Mouse (Mus musculus): ENCODE measurements at regions not wholly inside any gene's neighbourhood (a gene's known extent, or its start where the extent isn't known, plus 50 kb on each side); places are given as distances from the start of the nearest gene placed in this dataset.
A peak's percentile ranks its signal among the peaks of the same experiment; 100 is the strongest.

DNA sequence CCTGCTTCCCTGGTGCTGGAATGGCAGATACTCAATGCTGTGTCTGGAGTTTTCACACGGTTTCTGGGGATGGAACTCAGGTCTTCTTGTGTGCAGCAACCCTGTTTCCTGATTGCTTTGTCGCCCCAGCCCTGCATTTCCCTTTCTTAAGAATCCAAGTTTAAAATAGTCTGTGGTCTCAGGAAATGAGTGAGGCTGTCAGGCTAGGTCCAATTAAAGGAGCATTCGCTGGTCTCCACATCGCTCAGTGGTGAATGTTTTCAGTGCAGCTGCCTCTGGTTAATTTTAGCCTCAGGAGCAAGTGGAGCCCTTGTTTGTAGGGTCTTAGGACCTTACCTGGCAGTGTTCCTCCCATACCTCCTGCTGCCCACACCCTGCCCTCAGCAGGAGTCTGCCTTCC lies 103.4 kb upstream of the Eef2kmt start:
- H3K9ac ChIP-seq = no peak overlapping the region
- H3K9me3 ChIP-seq = no peaks in the 10 kb centered on the region
- H3K27me3 ChIP-seq = no peaks in the 10 kb centered on the region
- no peak overlapping the region for H3K4me2 ChIP-seq (replicated peaks)
- no peaks in the 10 kb centered on the region for H3K4me1 ChIP-seq
- H3K27ac ChIP-seq = no peak overlapping the region
- no peaks in the 10 kb centered on the region for H3K36me3 ChIP-seq
- no peak for ATAC-seq (ENCODE audit: low FRiP score, low read depth)
- no peak overlapping the region for H3K4me3 ChIP-seq
- WGBS = 76% methylated on average over 4 of the region's 4 CpGs

GRCm38 (mm10) chr16:5353881-5354280 lies 98.1 kb upstream of the Eef2kmt start:
- Histone ChIP-seq H3K27me3 (peaks cover 4% of the 10 kb centered on the region; the same call in 1 of the 2 replicates), H3K9ac (no peak overlapping the region), H3K36me3 (no peaks in the 10 kb centered on the region), H3K27ac (no peak overlapping the region), H3K9me3 (no peaks in the 10 kb centered on the region), H3K4me2 (replicated peaks) (no peak overlapping the region), H3K4me1 (0 out of 2 replicates have a peak, but pooled peaks cover 6% of the 10 kb centered on the region), H3K4me3 (no peak overlapping the region)
- WGBS = 68% methylated on average over 2 of the region's 2 CpGs
- ATAC-seq (ENCODE audit: low FRiP score, low read depth) = no peak

DNA sequence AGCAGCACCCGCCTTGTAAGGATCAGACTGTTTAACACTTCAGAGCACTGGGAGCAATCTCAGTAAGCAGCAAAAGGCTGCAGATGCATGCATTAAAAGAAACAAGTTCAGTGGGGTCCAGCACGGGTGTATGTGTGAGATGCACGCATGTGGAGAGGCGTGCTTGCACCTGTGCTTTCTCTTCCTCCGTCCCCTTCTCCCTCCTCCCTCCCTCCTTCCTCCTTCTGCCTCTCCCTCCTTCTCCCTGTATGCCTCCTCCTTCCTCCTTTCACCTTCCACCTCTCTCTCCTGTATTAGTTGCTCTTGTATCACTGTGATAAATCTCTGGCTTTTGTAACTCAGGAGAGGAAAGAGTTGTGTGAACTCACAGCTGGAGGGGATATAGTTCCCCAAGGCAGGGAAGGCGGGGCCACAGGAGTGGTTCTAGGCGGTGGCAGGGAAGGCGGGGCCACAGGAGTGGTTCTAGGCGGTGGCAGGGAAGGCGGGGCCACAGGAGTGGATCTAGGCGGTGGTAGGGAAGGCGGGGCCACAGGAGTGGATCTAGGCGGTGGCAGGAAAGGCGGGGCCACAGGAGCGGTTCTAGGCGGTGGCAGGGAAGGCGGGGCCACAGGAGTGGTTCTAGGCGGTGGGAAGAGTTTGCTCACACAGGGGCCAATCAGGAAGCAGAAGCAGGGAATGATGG lies 96.2 kb upstream of the Eef2kmt start:
- peak overlapping the region; percentile 49 for H3K4me2 ChIP-seq (replicated peaks)
- peak; percentile 68 for ATAC-seq (ENCODE audit: low FRiP score, low read depth)
- H3K4me1 ChIP-seq = 0 out of 2 replicates have a peak, but pooled peaks cover 6% of the 10 kb centered on the region

DNA sequence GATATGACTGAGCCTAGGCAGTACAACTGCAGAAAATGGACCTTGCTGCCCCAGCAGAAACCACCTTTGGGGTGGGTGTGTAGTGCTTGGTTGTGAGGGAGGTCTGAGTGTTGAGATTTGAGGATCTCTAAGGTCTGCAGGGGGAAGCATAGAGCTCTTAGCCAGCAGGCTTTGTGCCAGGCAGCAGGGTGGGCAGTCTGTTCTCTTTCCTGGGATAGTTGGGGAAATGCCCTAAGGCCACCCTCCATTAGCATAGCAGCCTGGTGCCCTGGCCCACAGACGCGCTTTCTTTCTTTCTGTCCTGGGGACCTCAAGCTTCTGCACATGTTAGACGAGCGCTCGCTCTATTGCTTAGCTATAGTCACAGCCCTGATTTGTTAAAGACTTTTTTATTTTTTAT lies 91.4 kb upstream of the Eef2kmt start:
- H3K27me3 ChIP-seq = peaks cover 4% of the 10 kb centered on the region; the same call in 1 of the 2 replicates
- no peak overlapping the region for H3K4me3 ChIP-seq
- no peak overlapping the region for H3K9ac ChIP-seq
- no peak overlapping the region for H3K27ac ChIP-seq
- H3K4me1 ChIP-seq = 0 out of 2 replicates have a peak, but pooled peaks cover 2% of the 10 kb centered on the region
- 78% methylated on average over 5 of the region's 5 CpGs for WGBS
- H3K36me3 ChIP-seq = no peaks in the 10 kb centered on the region
- H3K4me2 ChIP-seq (replicated peaks) = no peak overlapping the region
- ATAC-seq (ENCODE audit: low FRiP score, low read depth) = no peak
- no peaks in the 10 kb centered on the region for H3K9me3 ChIP-seq

More for the DNA sequence above, 96.2 kb upstream of the Eef2kmt start:
- Histone ChIP-seq H3K36me3 (no peaks in the 10 kb centered on the region), H3K4me3 (no peak overlapping the region), H3K9ac (no peak overlapping the region), H3K9me3 (no peaks in the 10 kb centered on the region), H3K27ac (no peak overlapping the region), H3K27me3 (peaks cover 4% of the 10 kb centered on the region; the same call in 1 of the 2 replicates)
- WGBS = 3% methylated on average over 18 of the region's 18 CpGs

DNA sequence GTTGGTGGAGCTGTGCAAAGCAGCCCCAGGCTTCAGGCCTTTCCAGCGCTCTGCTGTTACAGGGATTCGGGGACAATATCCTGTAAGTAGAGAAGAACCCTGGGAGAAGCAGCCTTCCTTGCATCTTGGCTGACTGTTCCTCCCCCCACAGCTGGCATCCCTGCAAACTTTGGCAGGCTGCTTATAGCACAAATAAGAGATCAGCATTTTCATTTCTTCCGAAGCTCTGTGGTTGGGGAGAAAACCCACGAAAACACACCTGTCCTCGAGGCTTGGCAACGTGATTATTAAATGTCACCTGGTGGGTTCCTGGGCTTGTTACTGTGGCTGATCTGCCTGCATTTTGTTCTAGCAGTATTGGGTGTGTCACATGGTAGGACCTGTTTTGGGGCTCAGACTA lies 86.5 kb upstream of the Eef2kmt start:
- ATAC-seq (ENCODE audit: low FRiP score, low read depth) = no peak
- Histone ChIP-seq H3K4me2 (replicated peaks) (no peak overlapping the region), H3K4me3 (no peak overlapping the region), H3K9ac (no peak overlapping the region), H3K27me3 (no peaks in the 10 kb centered on the region), H3K9me3 (no peaks in the 10 kb centered on the region), H3K4me1 (no peaks in the 10 kb centered on the region), H3K27ac (no peak overlapping the region), H3K36me3 (no peaks in the 10 kb centered on the region)
- 78% methylated on average over 6 of the region's 6 CpGs for WGBS

GRCm38 (mm10) chr16:5316271-5316670 lies 60.5 kb upstream of the Eef2kmt start:
- 74% methylated on average over 1 of the region's 1 CpGs for WGBS
- H3K4me2 ChIP-seq (replicated peaks) = no peak overlapping the region
- no peaks in the 10 kb centered on the region for H3K9me3 ChIP-seq
- no peak overlapping the region for H3K4me3 ChIP-seq
- H3K36me3 ChIP-seq = no peaks in the 10 kb centered on the region
- no peak overlapping the region for H3K9ac ChIP-seq
- H3K4me1 ChIP-seq = no peaks in the 10 kb centered on the region
- H3K27me3 ChIP-seq = no peaks in the 10 kb centered on the region
- ATAC-seq (ENCODE audit: low FRiP score, low read depth) = no peak
- no peak overlapping the region for H3K27ac ChIP-seq

DNA sequence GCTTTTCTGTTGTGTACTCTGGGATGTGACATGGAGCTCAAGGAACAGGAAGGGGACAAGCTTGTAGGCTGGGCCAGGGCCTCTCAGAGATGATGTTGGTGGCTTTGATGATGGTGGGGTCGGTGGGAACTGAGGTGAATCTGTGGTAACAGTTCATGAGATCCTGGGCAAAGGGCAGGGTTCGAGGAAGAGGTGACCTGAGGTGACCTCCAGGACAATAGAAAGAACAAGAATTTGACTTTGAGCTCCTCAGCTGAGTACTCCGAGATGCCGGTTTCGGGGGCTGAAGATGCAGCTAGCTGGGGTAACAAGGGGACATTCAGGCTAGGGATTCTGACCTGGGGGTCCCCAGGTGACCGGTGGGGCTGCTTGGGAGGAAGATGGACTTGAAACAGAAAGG lies 57.5 kb upstream of the Eef2kmt start:
- Histone ChIP-seq H3K4me3 (no peak overlapping the region), H3K9me3 (no peaks in the 10 kb centered on the region), H3K27me3 (peaks cover 7% of the 10 kb centered on the region), H3K4me2 (replicated peaks) (no peak overlapping the region), H3K4me1 (no peaks in the 10 kb centered on the region), H3K27ac (no peak overlapping the region), H3K36me3 (no peaks in the 10 kb centered on the region), H3K9ac (no peak overlapping the region)
- WGBS = 83% methylated on average over 6 of the region's 6 CpGs
- ATAC-seq (ENCODE audit: low FRiP score, low read depth) = no peak

- H3K4me3 ChIP-seq = no peak overlapping the region
- no peak overlapping the region for H3K9ac ChIP-seq
- H3K27ac ChIP-seq = no peak overlapping the region
- no peak for ATAC-seq (ENCODE audit: low FRiP score, low read depth)
- 77% methylated on average over 9 of the region's 9 CpGs for WGBS
- H3K27me3 ChIP-seq = peaks cover 23% of the 10 kb centered on the region
- H3K4me2 ChIP-seq (replicated peaks) = no peak overlapping the region
- H3K4me1 ChIP-seq = 0 out of 2 replicates have a peak, but pooled peaks cover 6% of the 10 kb centered on the region
- H3K36me3 ChIP-seq = no peaks in the 10 kb centered on the region
- no peaks in the 10 kb centered on the region for H3K9me3 ChIP-seq
Observed at GRCm38 (mm10) chr16:5311456-5311855, 55.7 kb upstream of the Eef2kmt start.

DNA sequence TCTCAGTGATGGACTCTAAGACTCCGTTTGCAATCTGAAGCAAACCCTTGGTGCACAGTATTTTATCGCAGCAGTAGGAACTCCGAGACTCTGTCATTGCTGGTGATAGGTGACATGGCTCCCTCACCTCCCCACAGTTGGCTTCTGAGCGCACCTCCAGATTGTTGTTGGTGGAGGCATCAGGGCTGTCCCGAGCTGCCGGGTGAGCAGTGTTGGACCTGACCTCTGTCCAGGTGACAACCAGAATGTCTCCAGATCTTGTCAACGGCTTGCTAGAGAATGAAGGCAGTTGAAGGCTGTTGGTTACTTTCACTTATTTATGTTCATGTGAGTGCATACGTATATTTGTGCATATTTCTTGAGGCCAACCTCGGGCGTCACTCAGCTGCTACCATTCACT lies 55.0 kb upstream of the Eef2kmt start:
- Histone ChIP-seq H3K27me3 (peaks cover 23% of the 10 kb centered on the region), H3K4me2 (replicated peaks) (no peak overlapping the region), H3K27ac (no peak overlapping the region), H3K9me3 (no peaks in the 10 kb centered on the region), H3K4me1 (0 out of 2 replicates have a peak, but pooled peaks cover 6% of the 10 kb centered on the region), H3K36me3 (no peaks in the 10 kb centered on the region), H3K9ac (no peak overlapping the region), H3K4me3 (no peak overlapping the region)
- 90% methylated on average over 10 of the region's 10 CpGs for WGBS
- ATAC-seq (ENCODE audit: low FRiP score, low read depth) = no peak

DNA sequence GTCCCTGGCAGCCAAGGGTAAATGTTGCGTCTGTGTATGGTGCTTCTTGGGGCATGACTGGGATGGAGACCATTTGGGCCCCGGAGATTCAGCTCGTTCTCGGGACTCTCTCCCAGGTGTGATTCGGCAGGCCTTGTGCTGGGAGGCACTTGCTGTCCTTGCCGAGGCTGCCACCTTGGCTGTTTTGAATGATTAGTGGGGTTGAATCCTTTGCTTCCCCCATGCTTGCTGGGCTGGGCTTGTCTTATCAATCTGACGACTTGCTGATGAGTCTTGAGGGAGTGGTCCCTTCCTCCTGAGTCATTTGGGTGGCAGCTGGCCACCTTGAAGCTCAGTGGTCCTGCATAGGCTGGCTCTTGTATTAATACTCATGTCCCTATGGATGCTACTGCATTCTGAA lies 52.0 kb upstream of the Eef2kmt start:
- Histone ChIP-seq H3K4me2 (replicated peaks) (no peak overlapping the region), H3K4me3 (no peak overlapping the region), H3K27ac (no peak overlapping the region), H3K9me3 (no peaks in the 10 kb centered on the region), H3K36me3 (no peaks in the 10 kb centered on the region), H3K9ac (no peak overlapping the region), H3K27me3 (peaks cover 23% of the 10 kb centered on the region), H3K4me1 (0 out of 2 replicates have a peak, but pooled peaks cover 6% of the 10 kb centered on the region)
- ATAC-seq (ENCODE audit: low FRiP score, low read depth) = no peak
- WGBS = 54% methylated on average over 7 of the region's 7 CpGs

GRCm38 (mm10) chr16:5307249-5307605 lies 51.4 kb upstream of the Eef2kmt start:
- Histone ChIP-seq H3K9me3 (no peaks in the 10 kb centered on the region), H3K4me1 (0 out of 2 replicates have a peak, but pooled peaks cover 6% of the 10 kb centered on the region), H3K27me3 (peaks cover 23% of the 10 kb centered on the region), H3K4me3 (peak overlapping the region; percentile 47), H3K9ac (peak overlapping the region; percentile 71), H3K36me3 (no peaks in the 10 kb centered on the region), H3K27ac (no peak overlapping the region), H3K4me2 (replicated peaks) (peak overlapping the region; percentile 90)
- peak; percentile 4; the same call in 1 of the 2 replicates for ATAC-seq (ENCODE audit: low FRiP score, low read depth)
- WGBS = 70% methylated on average over 7 of the region's 7 CpGs

DNA sequence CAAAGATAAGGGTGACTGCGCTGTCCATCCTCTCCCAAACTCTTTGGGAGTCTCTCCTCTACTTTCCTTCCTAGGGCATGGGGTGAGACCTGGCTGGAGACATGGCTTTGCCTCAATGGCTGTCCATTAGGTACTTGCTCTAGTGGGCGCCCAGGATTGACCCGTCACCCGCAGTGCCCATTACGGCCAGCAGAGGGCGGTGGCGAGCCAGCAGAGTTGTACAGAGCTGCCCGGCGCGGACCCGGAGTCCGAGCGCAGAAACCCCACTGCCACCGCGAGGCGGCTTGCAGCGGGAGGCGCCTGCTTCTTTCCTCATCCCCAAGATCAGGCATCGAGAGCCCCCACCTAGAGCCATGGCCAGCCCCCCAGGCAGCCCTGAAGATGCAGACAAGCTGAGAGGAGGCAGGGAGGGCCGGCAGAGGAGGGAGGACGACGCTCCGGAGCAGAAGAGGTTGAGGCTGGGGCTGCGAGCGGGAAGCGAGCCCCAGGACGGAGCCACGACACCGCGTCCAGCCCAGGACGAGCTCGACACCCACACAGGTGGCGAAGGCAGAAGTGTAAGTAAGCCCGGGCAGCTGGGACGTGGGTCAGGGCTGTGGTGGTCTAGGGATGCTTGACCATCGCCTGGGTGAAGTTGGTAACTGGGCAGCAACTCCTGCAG lies 50.9 kb upstream of the Eef2kmt start:
- no peaks in the 10 kb centered on the region for H3K36me3 ChIP-seq
- no peaks in the 10 kb centered on the region for H3K9me3 ChIP-seq
- peak overlapping the region; percentile 71 for H3K9ac ChIP-seq
- H3K4me3 ChIP-seq = peak overlapping the region; percentile 47
- H3K4me2 ChIP-seq (replicated peaks) = peak overlapping the region; percentile 90
- no peak overlapping the region for H3K27ac ChIP-seq
- peaks cover 23% of the 10 kb centered on the region for H3K27me3 ChIP-seq
- WGBS = 1% methylated on average over 36 of the region's 36 CpGs
- ATAC-seq (ENCODE audit: low FRiP score, low read depth) = peak; percentile 87
- 0 out of 2 replicates have a peak, but pooled peaks cover 6% of the 10 kb centered on the region for H3K4me1 ChIP-seq

All from limb, embryonic 13.5 days (tissue).